Mouse (Mus musculus) embryonic facial prominence, embryonic 12.5 days (tissue): ENCODE results near the gene Map7d1. TPM values are rescaled to one million over a fixed set of nuclear protein-coding genes. Genes with fewer than 3 reads are reported as not detected.

Experiments
- ATAC-seq: fragments of 200-750 bp; cut with Nextera tagmentation; 2 replicates; pipeline ENCODE4 v1.8.0; 2017; ENCODE audit not compliant: insufficient number of reproducible peaks, insufficient read depth, low FRiP score, low TSS enrichment
- H3K27ac ChIP-seq: fragments of 300-500 bp; sonication (generic); 2 replicates; pipeline ENCODE4 v1.5.1; 2016; ENCODE audit warnings: mild to moderate bottlenecking
- H3K27me3 ChIP-seq: fragments of 300-500 bp; sonication (generic); 2 replicates; pipeline ENCODE4 v1.6.1; 2016; ENCODE audit warnings: mild to moderate bottlenecking, moderate library complexity
- H3K36me3 ChIP-seq: fragments of 300-500 bp; sonication (generic); 2 replicates; pipeline ENCODE4 v1.6.1; 2016; ENCODE audit warnings: mild to moderate bottlenecking
- H3K4me1 ChIP-seq: fragments of 300-500 bp; sonication (generic); 2 replicates; pipeline ENCODE4 v1.6.1; 2016
- H3K4me2 ChIP-seq: fragments of 300-500 bp; sonication (generic); replicated peaks from 2 replicates; pipeline ENCODE4 v1.6.1; 2016; ENCODE audit warnings: mild to moderate bottlenecking, moderate library complexity
- H3K4me3 ChIP-seq: fragments of 300-500 bp; sonication (generic); 2 replicates; pipeline ENCODE4 v1.5.1; 2016; ENCODE audit warnings: mild to moderate bottlenecking
- H3K9ac ChIP-seq: fragments of 300-500 bp; sonication (generic); 2 replicates; pipeline ENCODE4 v1.6.1; 2016; ENCODE audit warnings: mild to moderate bottlenecking, moderate library complexity
- H3K9me3 ChIP-seq: fragments of 300-500 bp; sonication (generic); 2 replicates; pipeline ENCODE4 v1.6.1; 2016; ENCODE audit warnings: mild to moderate bottlenecking, moderate library complexity
- WGBS: fragments of 180-500 bp; shearing (Covaris S2); methylation state at CpG from one replicate; pipeline ENCODE4 v1.1.7; 2016; 5-methylcytosine and 5-hydroxymethylcytosine counted together
- polyA plus RNA-seq: library from polyadenylated mRNA; unstranded; fragments of >200 nt; fragmentation: Nextera tagmentation; extraction: Ambion mirVana; gene quantifications from 2 replicates; pipeline ENCODE4 v1.2.1, GENCODE M21; 2016

The Map7d1 gene
- polyA plus RNA-seq, 1 experiment from 2014 or later, result 95.8 TPM

DNA sequence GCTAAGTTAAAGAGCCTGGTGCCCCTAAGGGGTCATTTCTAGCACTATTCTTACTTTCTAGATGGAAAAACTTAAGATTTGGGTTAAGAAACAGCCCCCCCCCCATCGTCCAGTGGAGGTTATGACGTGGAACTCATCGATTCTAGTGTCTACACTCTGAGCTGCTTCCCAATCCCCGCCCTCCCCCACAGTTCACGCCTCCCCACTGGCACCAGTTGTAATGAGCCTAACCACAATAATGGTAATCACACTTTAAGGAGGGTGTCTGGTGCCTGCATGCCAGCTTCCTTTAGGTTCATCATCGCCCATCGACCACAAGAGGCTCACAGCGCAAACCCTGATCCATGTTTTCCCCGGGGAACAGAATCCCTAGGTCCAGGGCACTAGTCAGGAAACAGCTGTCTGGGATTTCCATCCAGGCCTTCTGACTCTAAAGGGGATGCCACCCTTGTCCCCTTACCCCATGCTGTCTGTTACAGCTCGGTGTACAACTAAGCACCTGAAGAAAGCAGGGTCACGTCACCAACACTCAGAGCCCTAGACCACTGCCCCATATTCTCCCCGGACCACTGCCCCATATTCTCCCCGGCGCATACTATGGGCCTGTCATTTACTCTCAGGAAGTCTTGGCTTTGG lies 2.4 kb downstream of the Map7d1 start:
- 76% methylated on average over 14 of the region's 14 CpGs for WGBS
- Histone ChIP-seq H3K36me3 (peaks cover 10% of the 10 kb centered on the region), H3K9ac (peak overlapping the region; percentile 99; the same call in 1 of the 2 replicates), H3K4me3 (peak overlapping the region; percentile 100), H3K27ac (no peak overlapping the region), H3K9me3 (no peaks in the 10 kb centered on the region), H3K27me3 (no peaks in the 10 kb centered on the region), H3K4me1 (peaks cover 59% of the 10 kb centered on the region), H3K4me2 (peak overlapping the region; percentile 96)
- no peak for ATAC-seq

DNA sequence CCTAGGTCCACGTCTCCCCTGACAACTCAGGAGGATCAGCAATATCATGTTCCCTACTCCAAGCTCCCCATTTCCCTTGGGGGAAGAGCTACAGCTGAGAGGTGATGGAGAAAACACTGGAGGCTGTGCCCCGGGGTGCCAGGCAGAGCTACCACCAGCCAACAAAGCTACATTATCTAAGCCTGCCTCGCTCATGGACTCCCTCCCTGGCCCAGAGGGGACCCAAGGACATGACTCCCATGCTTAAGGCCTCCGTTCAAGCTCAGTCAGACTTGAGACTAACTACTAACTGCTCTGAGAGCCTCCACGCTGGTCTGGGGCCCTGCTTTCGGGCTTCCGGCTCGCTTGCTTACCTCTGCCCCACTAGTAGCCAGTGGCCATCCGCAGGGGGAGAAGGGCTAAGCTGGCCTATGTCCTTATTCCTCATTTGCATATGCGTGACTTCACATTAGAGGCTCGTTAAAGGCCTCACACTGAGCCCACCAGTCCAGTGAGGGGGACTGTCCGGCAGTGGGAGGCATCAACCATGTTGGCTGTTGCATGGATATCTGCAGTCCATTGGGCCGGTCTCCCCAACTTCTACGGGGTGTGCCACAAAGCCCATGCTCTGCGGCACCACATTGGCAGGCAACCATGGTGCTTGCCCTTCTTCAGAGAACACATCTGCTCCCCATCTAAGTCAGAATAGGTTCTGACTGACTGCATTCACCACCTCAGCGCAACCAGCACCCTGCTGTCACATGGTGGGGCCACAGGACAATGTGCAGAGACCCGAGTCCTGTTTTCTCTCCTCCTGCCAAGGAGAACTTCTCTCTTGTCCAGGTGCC lies 3.5 kb downstream of the Map7d1 start:
- Histone ChIP-seq H3K9ac (no peak overlapping the region), H3K4me3 (no peak overlapping the region), H3K4me1 (peaks cover 61% of the 10 kb centered on the region), H3K27ac (no peak overlapping the region), H3K36me3 (peaks cover 15% of the 10 kb centered on the region), H3K4me2 (peak overlapping the region; percentile 28; the same call in 1 of the 2 replicates), H3K27me3 (no peaks in the 10 kb centered on the region), H3K9me3 (no peaks in the 10 kb centered on the region)
- 69% methylated on average over 17 of the region's 17 CpGs for WGBS
- ATAC-seq, result no peak

DNA sequence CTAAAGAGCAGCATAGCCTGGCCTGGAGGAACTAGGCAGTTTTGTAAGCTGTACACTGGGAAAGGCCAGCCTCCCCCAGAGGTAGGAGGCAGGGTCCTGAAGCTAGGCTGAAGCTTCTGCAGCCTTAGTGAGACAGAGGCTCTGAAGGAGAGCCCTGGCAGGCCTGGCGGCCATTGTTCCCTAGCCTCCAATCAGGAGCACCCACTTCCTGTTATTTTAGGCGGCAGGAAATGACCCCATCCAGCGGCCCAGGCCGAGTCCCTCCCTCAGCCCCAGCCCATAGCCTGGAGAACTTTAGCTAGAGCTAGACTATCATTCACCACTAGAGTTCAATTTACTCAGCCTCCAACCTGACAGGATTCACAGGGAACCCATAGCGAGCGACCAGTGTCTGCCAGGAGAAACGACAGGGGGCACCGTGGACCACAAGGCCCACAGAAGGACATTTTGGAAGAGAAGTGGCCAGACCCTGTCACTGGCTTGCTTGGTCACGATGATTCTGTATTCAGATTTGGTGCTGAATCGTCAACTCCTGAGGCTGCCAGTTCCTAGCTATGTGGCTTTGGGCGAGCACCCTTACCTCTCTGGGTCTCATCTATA lies 4.4 kb downstream of the Map7d1 start:
- ATAC-seq, result no peak
- 46% methylated on average over 11 of the region's 11 CpGs for WGBS
- H3K36me3 ChIP-seq, result peaks cover 19% of the 10 kb centered on the region
- H3K4me1 ChIP-seq, result peaks cover 60% of the 10 kb centered on the region
- no peaks in the 10 kb centered on the region for H3K9me3 ChIP-seq
- peak overlapping the region; percentile 28 for H3K4me2 ChIP-seq
- H3K27ac ChIP-seq, result peak overlapping the region; percentile 54; the same call in 1 of the 2 replicates
- H3K4me3 ChIP-seq, result no peak overlapping the region
- peak overlapping the region; percentile 20; the same call in 1 of the 2 replicates for H3K9ac ChIP-seq
- no peaks in the 10 kb centered on the region for H3K27me3 ChIP-seq

DNA sequence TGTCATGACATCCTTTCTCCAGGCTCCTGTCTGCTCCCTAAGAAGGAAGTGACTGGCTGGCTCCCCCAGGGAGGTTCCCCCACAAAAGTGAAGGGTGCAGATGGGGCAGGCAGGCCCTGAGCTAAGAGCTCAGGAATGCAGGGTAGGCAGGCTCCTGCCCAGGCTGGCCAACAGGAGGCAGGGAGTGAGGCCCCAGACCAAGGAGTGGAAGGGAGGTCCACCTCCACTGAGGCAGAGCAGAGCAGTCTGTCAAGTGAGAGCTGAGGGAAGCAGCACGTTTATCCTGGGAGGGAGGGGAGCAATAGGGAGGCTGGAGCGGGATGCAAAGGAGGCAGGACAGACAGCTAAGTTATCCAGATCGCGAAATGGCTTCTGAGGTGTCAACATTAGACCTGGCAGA lies 5.5 kb downstream of the Map7d1 start:
- H3K4me1 ChIP-seq, result peaks cover 64% of the 10 kb centered on the region
- H3K27me3 ChIP-seq, result no peaks in the 10 kb centered on the region
- H3K36me3 ChIP-seq, result peaks cover 26% of the 10 kb centered on the region

DNA sequence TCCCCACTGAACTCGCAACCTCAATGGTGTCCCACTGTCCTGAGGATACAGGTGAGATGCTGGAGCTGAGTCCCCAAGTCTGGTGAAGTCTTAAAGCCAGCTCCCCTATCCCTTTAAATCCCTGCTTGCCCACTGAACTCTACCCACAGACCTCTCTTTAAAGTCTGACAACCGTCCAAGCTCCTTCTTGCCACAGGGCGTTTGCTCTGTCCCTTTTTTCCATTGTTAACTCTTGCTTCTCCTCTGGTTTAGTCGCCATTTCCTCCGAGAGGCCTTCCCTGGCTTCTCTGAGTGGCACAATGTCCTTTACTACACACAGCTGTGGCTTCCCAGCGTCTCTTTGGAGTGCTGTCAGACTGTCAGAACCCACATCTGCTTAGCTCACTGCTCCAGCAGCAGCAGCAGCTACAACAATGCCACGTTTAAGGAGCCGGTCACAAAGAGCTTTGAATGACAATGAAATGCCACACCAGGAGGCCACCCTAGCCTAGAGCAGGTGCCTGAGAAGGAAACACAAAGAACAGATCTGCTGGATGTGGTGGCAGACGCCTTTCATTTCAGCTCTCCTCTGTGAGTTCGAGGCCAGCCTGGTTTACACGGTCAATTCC lies 7.8 kb downstream of the Map7d1 start:
- Histone ChIP-seq H3K27ac (no peak overlapping the region), H3K9ac (no peak overlapping the region), H3K36me3 (peaks cover 32% of the 10 kb centered on the region), H3K4me1 (peaks cover 48% of the 10 kb centered on the region), H3K4me3 (no peak overlapping the region), H3K9me3 (no peaks in the 10 kb centered on the region), H3K4me2 (no peak overlapping the region), H3K27me3 (no peaks in the 10 kb centered on the region)
- WGBS, result 25% methylated on average over 11 of the region's 11 CpGs
- no peak for ATAC-seq

More for the DNA sequence above, 5.5 kb downstream of the Map7d1 start:
- no peak overlapping the region for H3K27ac ChIP-seq
- H3K9me3 ChIP-seq, result no peaks in the 10 kb centered on the region
- no peak overlapping the region for H3K9ac ChIP-seq
- H3K4me3 ChIP-seq, result no peak overlapping the region
- H3K4me2 ChIP-seq, result no peak overlapping the region
- WGBS, result 59% methylated on average over 4 of the region's 4 CpGs
- ATAC-seq, result no peak

DNA sequence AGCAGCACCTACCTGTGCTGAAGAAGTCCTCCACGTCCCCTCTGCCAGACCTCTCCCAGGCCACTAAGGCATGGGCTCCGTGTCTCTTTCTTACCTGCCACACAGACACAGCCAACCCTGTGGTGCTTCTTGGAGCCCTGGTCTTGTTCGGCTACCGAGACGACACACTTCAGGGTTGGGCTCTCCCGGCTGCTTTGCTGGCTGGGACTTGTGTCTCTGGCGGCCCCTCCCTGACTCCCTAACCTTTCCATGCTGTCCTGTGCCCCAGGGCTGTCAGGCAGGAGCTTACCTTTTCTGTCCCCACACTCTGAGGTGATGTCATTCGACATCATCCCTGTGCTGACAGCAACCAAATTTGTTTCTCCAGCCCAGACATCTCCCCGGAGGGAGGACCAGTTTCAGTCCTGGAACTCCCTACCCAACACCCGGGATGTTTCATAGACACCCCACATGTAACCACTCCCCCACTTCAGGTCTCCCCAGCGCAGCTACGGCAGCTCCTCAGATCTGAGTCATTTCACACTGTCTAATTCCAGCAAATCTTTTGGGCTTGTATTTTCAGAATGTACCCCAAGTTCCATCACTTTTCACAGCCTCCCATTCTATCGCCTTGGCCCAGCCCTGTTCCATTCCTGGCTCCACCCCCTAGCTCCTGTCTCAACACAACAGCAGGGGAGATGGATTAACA lies 9.8 kb downstream of the Map7d1 start:
- H3K4me3 ChIP-seq, result no peak overlapping the region
- peaks cover 28% of the 10 kb centered on the region for H3K4me1 ChIP-seq
- H3K27ac ChIP-seq, result no peak overlapping the region
- H3K36me3 ChIP-seq, result peaks cover 38% of the 10 kb centered on the region
- ATAC-seq, result no peak
- H3K4me2 ChIP-seq, result no peak overlapping the region
- H3K27me3 ChIP-seq, result no peaks in the 10 kb centered on the region
- 84% methylated on average over 13 of the region's 13 CpGs for WGBS
- H3K9ac ChIP-seq, result no peak overlapping the region; the same call in 1 of the 2 replicates
- no peaks in the 10 kb centered on the region for H3K9me3 ChIP-seq

DNA sequence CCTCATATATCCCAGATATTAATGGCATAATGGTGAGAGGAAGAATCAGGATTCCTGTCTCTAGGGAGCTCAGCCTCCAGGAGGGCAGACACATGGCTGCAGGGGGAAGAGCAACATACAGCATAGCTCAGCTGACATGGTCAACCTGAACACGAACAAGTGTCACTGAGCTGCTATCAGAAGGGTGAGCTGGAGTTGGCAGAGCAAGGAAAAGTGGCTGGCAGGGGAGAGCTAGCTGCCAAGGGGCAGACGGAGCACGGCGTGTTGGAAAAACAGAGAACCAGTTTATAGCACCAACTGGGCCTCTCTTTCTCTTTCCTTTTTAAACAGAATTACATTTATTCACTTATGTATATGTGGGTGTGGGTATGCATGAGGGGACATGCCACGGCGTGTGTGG lies 13.6 kb downstream of the Map7d1 start:
- Histone ChIP-seq H3K9ac (no peak overlapping the region), H3K9me3 (no peaks in the 10 kb centered on the region), H3K4me3 (no peak overlapping the region), H3K27me3 (no peaks in the 10 kb centered on the region), H3K4me2 (no peak overlapping the region), H3K27ac (no peak overlapping the region), H3K36me3 (peaks cover 61% of the 10 kb centered on the region), H3K4me1 (peaks cover 10% of the 10 kb centered on the region; the same call in 1 of the 2 replicates)
- no peak for ATAC-seq
- 90% methylated on average over 6 of the region's 6 CpGs for WGBS

DNA sequence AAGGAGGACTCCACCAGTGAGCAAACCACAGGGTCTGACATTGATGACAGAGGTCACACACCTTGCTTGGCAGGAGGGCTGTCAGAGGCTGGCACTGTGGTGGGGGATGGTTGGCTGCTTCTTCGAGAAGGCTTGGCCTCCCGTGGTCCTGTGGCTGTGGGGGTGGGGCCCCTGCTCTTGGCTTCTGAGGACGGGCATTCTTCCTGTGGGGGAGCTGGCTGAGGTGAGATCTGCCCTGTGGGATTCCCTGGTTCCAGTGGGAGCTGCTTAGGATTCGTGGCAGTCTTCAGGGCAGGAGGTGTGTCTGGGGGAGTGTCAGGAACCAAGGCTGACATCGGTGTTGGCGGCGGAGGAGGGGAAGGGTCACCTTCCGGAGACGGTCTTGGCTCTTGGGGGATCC lies 14.2 kb downstream of the Map7d1 start:
- no peak overlapping the region for H3K27ac ChIP-seq
- H3K27me3 ChIP-seq, result no peaks in the 10 kb centered on the region
- 52% methylated on average over 9 of the region's 9 CpGs for WGBS
- H3K4me3 ChIP-seq, result no peak overlapping the region
- H3K4me2 ChIP-seq, result no peak overlapping the region
- H3K9me3 ChIP-seq, result no peaks in the 10 kb centered on the region
- peaks cover 64% of the 10 kb centered on the region for H3K36me3 ChIP-seq
- no peak for ATAC-seq
- no peak overlapping the region for H3K9ac ChIP-seq
- H3K4me1 ChIP-seq, result peaks cover 6% of the 10 kb centered on the region; the same call in 1 of the 2 replicates

DNA sequence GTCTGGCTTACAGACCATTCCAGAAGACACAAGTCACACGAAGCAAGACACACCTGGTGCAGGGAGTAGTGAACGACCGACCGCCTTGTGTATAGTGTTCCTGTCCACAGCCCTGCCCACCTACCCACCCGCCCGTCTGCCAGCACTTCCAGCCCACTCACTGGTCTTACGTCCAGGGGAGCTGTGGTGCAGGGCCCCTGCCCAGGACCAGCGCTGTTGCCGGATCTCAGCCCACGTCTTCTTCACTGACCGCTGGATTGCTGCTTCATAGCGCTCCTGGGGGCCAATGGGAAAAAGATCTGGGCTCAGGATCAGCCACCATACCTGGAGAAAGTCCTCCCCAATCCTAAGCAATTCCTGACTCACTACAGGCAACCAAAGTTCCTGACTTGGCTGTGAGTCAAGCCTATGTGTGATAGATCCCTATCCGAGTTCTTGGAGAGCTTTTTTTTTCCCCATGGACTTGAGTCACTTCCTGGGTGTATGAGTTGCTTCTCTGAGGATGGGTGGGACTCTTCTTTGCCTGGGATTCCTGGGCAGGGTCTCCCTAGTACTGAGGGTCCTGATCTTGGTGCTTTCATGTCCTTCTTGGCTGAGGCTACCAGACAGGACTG lies 16.2 kb downstream of the Map7d1 start:
- H3K27me3 ChIP-seq, result no peaks in the 10 kb centered on the region
- H3K36me3 ChIP-seq, result peaks cover 71% of the 10 kb centered on the region
- 90% methylated on average over 13 of the region's 13 CpGs for WGBS
- no peaks in the 10 kb centered on the region for H3K9me3 ChIP-seq
- ATAC-seq, result no peak
- no peak overlapping the region for H3K9ac ChIP-seq
- H3K4me3 ChIP-seq, result no peak overlapping the region
- no peak overlapping the region for H3K4me2 ChIP-seq
- no peak overlapping the region for H3K27ac ChIP-seq
- H3K4me1 ChIP-seq, result no peaks in the 10 kb centered on the region

DNA sequence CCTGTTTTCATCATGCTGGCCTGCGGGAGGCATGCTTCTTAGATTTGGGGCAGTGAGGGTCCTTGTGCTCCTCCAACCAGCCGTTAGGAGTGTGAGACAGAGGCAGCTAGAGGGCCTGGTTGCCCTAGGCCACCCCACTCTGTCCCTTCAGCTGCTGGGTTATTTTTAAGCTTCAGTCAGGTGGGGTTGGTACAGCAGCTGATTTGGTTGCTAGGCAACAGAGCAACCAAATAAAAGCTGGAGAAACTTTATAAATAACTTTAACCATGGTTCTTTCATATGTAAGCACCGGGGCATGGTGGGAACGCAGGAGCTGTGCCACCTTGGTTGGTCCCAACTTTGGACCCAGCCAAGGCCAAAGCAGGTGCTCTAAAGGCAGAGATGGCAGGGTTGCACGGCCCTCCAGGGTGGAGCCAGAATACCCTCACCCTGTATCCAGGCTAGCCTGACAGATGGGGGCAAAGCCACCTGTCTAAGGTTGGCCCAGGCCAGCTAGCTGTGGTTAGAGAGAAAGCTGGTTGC lies 18.4 kb downstream of the Map7d1 start:
- H3K27ac ChIP-seq, result no peak overlapping the region
- H3K9ac ChIP-seq, result no peak overlapping the region
- H3K27me3 ChIP-seq, result no peaks in the 10 kb centered on the region
- no peak for ATAC-seq
- H3K4me1 ChIP-seq, result no peaks in the 10 kb centered on the region
- H3K36me3 ChIP-seq, result peaks cover 92% of the 10 kb centered on the region
- H3K9me3 ChIP-seq, result no peaks in the 10 kb centered on the region
- no peak overlapping the region for H3K4me3 ChIP-seq
- WGBS, result 74% methylated on average over 5 of the region's 5 CpGs
- no peak overlapping the region for H3K4me2 ChIP-seq
